Mouse (Mus musculus): ENCODE results near the gene Ahr. TPM values are rescaled to one million over a fixed set of nuclear protein-coding genes. Genes with fewer than 3 reads are reported as not detected.

The Ahr gene
- polyA plus RNA-seq, 1 experiment from 2014 or later: 3.4 TPM

GRCm38 (mm10) chr12:35522585-35523103 lies 12.2 kb downstream of the Ahr start:
- no peak overlapping the region for H3K9ac ChIP-seq (ENCODE audit: low read depth, low read length)
- H3K4me2 ChIP-seq (replicated peaks; ENCODE audit: low read depth, low read length): no peak overlapping the region
- no peaks in the 10 kb centered on the region for H3K9me3 ChIP-seq (ENCODE audit: control insufficient read depth, low read length)
- H3K27ac ChIP-seq (ENCODE audit: low read depth, low read length): no peak overlapping the region
- H3K4me3 ChIP-seq (ENCODE audit: low read depth, low read length): no peak overlapping the region
- H3K4me1 ChIP-seq (replicated peaks; ENCODE audit: control insufficient read depth, insufficient read depth, low read length): no peaks in the 10 kb centered on the region
- ATAC-seq (ENCODE audit: low FRiP score): no peak
- H3K27me3 ChIP-seq (ENCODE audit: control insufficient read depth, insufficient read depth, low read length): no peaks in the 10 kb centered on the region
- 91% methylated on average over 9 of the region's 9 CpGs for WGBS
- H3K36me3 ChIP-seq (ENCODE audit: control insufficient read depth, insufficient read depth, low read length): no peaks in the 10 kb centered on the region
- no peak for DNase-seq (ENCODE audit: low spot score)

GRCm38 (mm10) chr12:35515621-35516020 lies 19.2 kb downstream of the Ahr start:
- Histone ChIP-seq H3K27me3 (ENCODE audit: control insufficient read depth, insufficient read depth, low read length) (no peaks in the 10 kb centered on the region), H3K9me3 (ENCODE audit: control insufficient read depth, low read length) (no peaks in the 10 kb centered on the region), H3K9ac (ENCODE audit: low read depth, low read length) (no peak overlapping the region), H3K4me1 (replicated peaks; ENCODE audit: control insufficient read depth, insufficient read depth, low read length) (no peaks in the 10 kb centered on the region), H3K4me3 (ENCODE audit: low read depth, low read length) (no peak overlapping the region), H3K27ac (ENCODE audit: low read depth, low read length) (no peak overlapping the region), H3K36me3 (ENCODE audit: control insufficient read depth, insufficient read depth, low read length) (no peaks in the 10 kb centered on the region), H3K4me2 (replicated peaks; ENCODE audit: low read depth, low read length) (no peak overlapping the region)
- ATAC-seq (ENCODE audit: low FRiP score) (no peak), DNase-seq (ENCODE audit: low spot score) (no peak)
- 87% methylated on average over 3 of the region's 3 CpGs for WGBS

GRCm38 (mm10) chr12:35514671-35515070 lies 20.2 kb downstream of the Ahr start:
- no peaks in the 10 kb centered on the region for H3K9me3 ChIP-seq (ENCODE audit: control insufficient read depth, low read length)

GRCm38 (mm10) chr12:35510711-35511110 lies 24.1 kb downstream of the Ahr start:
- no peak overlapping the region for H3K4me2 ChIP-seq (replicated peaks; ENCODE audit: low read depth, low read length)
- H3K4me1 ChIP-seq (replicated peaks; ENCODE audit: control insufficient read depth, insufficient read depth, low read length): no peaks in the 10 kb centered on the region
- no peak overlapping the region for H3K9ac ChIP-seq (ENCODE audit: low read depth, low read length)
- DNase-seq (ENCODE audit: low spot score) (no peak), ATAC-seq (ENCODE audit: low FRiP score) (no peak)
- H3K4me3 ChIP-seq (ENCODE audit: low read depth, low read length): no peak overlapping the region
- H3K36me3 ChIP-seq (ENCODE audit: control insufficient read depth, insufficient read depth, low read length): no peaks in the 10 kb centered on the region
- H3K27me3 ChIP-seq (ENCODE audit: control insufficient read depth, insufficient read depth, low read length): no peaks in the 10 kb centered on the region
- no peaks in the 10 kb centered on the region for H3K9me3 ChIP-seq (ENCODE audit: control insufficient read depth, low read length)
- no peak overlapping the region for H3K27ac ChIP-seq (ENCODE audit: low read depth, low read length)
- 87% methylated on average over 5 of the region's 5 CpGs for WGBS

More at GRCm38 (mm10) chr12:35514671-35515070, 20.2 kb downstream of the Ahr start:
- H3K27me3 ChIP-seq (ENCODE audit: control insufficient read depth, insufficient read depth, low read length): no peaks in the 10 kb centered on the region
- no peaks in the 10 kb centered on the region for H3K4me1 ChIP-seq (replicated peaks; ENCODE audit: control insufficient read depth, insufficient read depth, low read length)
- H3K27ac ChIP-seq (ENCODE audit: low read depth, low read length): no peak overlapping the region
- 75% methylated on average over 2 of the region's 2 CpGs for WGBS
- H3K4me2 ChIP-seq (replicated peaks; ENCODE audit: low read depth, low read length): no peak overlapping the region
- H3K4me3 ChIP-seq (ENCODE audit: low read depth, low read length): no peak overlapping the region
- no peak for ATAC-seq (ENCODE audit: low FRiP score)
- no peaks in the 10 kb centered on the region for H3K36me3 ChIP-seq (ENCODE audit: control insufficient read depth, insufficient read depth, low read length)
- H3K9ac ChIP-seq (ENCODE audit: low read depth, low read length): no peak overlapping the region
- no peak for DNase-seq (ENCODE audit: low spot score)

GRCm38 (mm10) chr12:35506383-35506782 lies 28.5 kb downstream of the Ahr start:
- ATAC-seq (ENCODE audit: low FRiP score) (no peak), DNase-seq (ENCODE audit: low spot score) (no peak)
- Histone ChIP-seq H3K27ac (ENCODE audit: low read depth, low read length) (no peak overlapping the region), H3K4me3 (ENCODE audit: low read depth, low read length) (no peak overlapping the region), H3K27me3 (ENCODE audit: control insufficient read depth, insufficient read depth, low read length) (no peaks in the 10 kb centered on the region), H3K9ac (ENCODE audit: low read depth, low read length) (no peak overlapping the region), H3K36me3 (ENCODE audit: control insufficient read depth, insufficient read depth, low read length) (no peaks in the 10 kb centered on the region), H3K4me1 (replicated peaks; ENCODE audit: control insufficient read depth, insufficient read depth, low read length) (no peaks in the 10 kb centered on the region), H3K4me2 (replicated peaks; ENCODE audit: low read depth, low read length) (no peak overlapping the region), H3K9me3 (ENCODE audit: control insufficient read depth, low read length) (no peaks in the 10 kb centered on the region)
- WGBS: 90% methylated on average over 2 of the region's 2 CpGs

- no peak overlapping the region for H3K4me2 ChIP-seq (replicated peaks; ENCODE audit: low read depth, low read length)
- no peaks in the 10 kb centered on the region for H3K9me3 ChIP-seq (ENCODE audit: control insufficient read depth, low read length)
- no peak overlapping the region for H3K27ac ChIP-seq (ENCODE audit: low read depth, low read length)
- DNase-seq (ENCODE audit: low spot score) (no peak), ATAC-seq (ENCODE audit: low FRiP score) (no peak)
- H3K27me3 ChIP-seq (ENCODE audit: control insufficient read depth, insufficient read depth, low read length): no peaks in the 10 kb centered on the region
- H3K4me3 ChIP-seq (ENCODE audit: low read depth, low read length): no peak overlapping the region
- no peak overlapping the region for H3K9ac ChIP-seq (ENCODE audit: low read depth, low read length)
- H3K4me1 ChIP-seq (replicated peaks; ENCODE audit: control insufficient read depth, insufficient read depth, low read length): no peaks in the 10 kb centered on the region
- H3K36me3 ChIP-seq (ENCODE audit: control insufficient read depth, insufficient read depth, low read length): no peaks in the 10 kb centered on the region
- 91% methylated on average over 15 of the region's 15 CpGs for WGBS
Observed at GRCm38 (mm10) chr12:35504081-35504480, 30.8 kb downstream of the Ahr start.

- Histone ChIP-seq H3K9me3 (ENCODE audit: control insufficient read depth, low read length) (no peaks in the 10 kb centered on the region), H3K27me3 (ENCODE audit: control insufficient read depth, insufficient read depth, low read length) (no peaks in the 10 kb centered on the region), H3K9ac (ENCODE audit: low read depth, low read length) (no peak overlapping the region), H3K4me1 (replicated peaks; ENCODE audit: control insufficient read depth, insufficient read depth, low read length) (no peaks in the 10 kb centered on the region), H3K36me3 (ENCODE audit: control insufficient read depth, insufficient read depth, low read length) (no peaks in the 10 kb centered on the region), H3K27ac (ENCODE audit: low read depth, low read length) (no peak overlapping the region), H3K4me2 (replicated peaks; ENCODE audit: low read depth, low read length) (no peak overlapping the region), H3K4me3 (ENCODE audit: low read depth, low read length) (no peak overlapping the region)
- WGBS: 90% methylated on average over 7 of the region's 7 CpGs
- ATAC-seq (ENCODE audit: low FRiP score) (no peak), DNase-seq (ENCODE audit: low spot score) (peak; percentile 5)
Observed at GRCm38 (mm10) chr12:35503586-35503985, 31.3 kb downstream of the Ahr start.

- no peak overlapping the region for H3K4me3 ChIP-seq (ENCODE audit: low read depth, low read length)
- no peaks in the 10 kb centered on the region for H3K9me3 ChIP-seq (ENCODE audit: control insufficient read depth, low read length)
- no peaks in the 10 kb centered on the region for H3K27me3 ChIP-seq (ENCODE audit: control insufficient read depth, insufficient read depth, low read length)
- no peaks in the 10 kb centered on the region for H3K4me1 ChIP-seq (replicated peaks; ENCODE audit: control insufficient read depth, insufficient read depth, low read length)
- H3K36me3 ChIP-seq (ENCODE audit: control insufficient read depth, insufficient read depth, low read length): no peaks in the 10 kb centered on the region
- ATAC-seq (ENCODE audit: low FRiP score): peak; percentile 25; the same call in 1 of the 2 replicates
- H3K9ac ChIP-seq (ENCODE audit: low read depth, low read length): no peak overlapping the region
- no peak for DNase-seq (ENCODE audit: low spot score)
- H3K4me2 ChIP-seq (replicated peaks; ENCODE audit: low read depth, low read length): no peak overlapping the region
- WGBS: 9% methylated on average over 2 of the region's 2 CpGs
- H3K27ac ChIP-seq (ENCODE audit: low read depth, low read length): no peak overlapping the region
Observed at GRCm38 (mm10) chr12:35501476-35501875, 33.4 kb downstream of the Ahr start.

- Histone ChIP-seq H3K9ac (ENCODE audit: low read depth, low read length) (no peak overlapping the region), H3K4me3 (ENCODE audit: low read depth, low read length) (no peak overlapping the region), H3K9me3 (ENCODE audit: control insufficient read depth, low read length) (no peaks in the 10 kb centered on the region), H3K27ac (ENCODE audit: low read depth, low read length) (no peak overlapping the region), H3K4me2 (replicated peaks; ENCODE audit: low read depth, low read length) (no peak overlapping the region), H3K36me3 (ENCODE audit: control insufficient read depth, insufficient read depth, low read length) (no peaks in the 10 kb centered on the region), H3K27me3 (ENCODE audit: control insufficient read depth, insufficient read depth, low read length) (no peaks in the 10 kb centered on the region), H3K4me1 (replicated peaks; ENCODE audit: control insufficient read depth, insufficient read depth, low read length) (no peaks in the 10 kb centered on the region)
- WGBS: 70% methylated on average over 4 of the region's 4 CpGs
- no peak for ATAC-seq (ENCODE audit: low FRiP score)
- DNase-seq (ENCODE audit: low spot score): no peak
Observed at GRCm38 (mm10) chr12:35495195-35495594, 39.6 kb downstream of the Ahr start.
